Mouse (Mus musculus) liver, embryonic 14.5 days (tissue): Measurements from ENCODE around the gene Tspan15.

ENCODE experiments used
- CTCF ChIP-seq: IDR thresholded peaks from 2 replicates; pipeline ENCODE4 v1.5.1; 2016; ENCODE audit warnings: antibody characterized with exemption, low read depth, control low read depth
- EP300 ChIP-seq: IDR thresholded peaks from 2 replicates; pipeline ENCODE4 v1.6.1; 2016; ENCODE audit warnings: antibody characterized with exemption, low read depth

- TF ChIP-seq CTCF (no peak), EP300 (no peak)
These were observed 5.1 kb upstream of the Tspan15 start for GRCm38 (mm10) chr10:62236165-62236564.
